Mouse (Mus musculus): Measurements from ENCODE around the gene Cntnap2.
"Not testable (repeated sequence)": the region's sequence is repeated elsewhere in the genome, so short reads cannot be mapped to it uniquely, and the experiment has no call there.

DNA sequence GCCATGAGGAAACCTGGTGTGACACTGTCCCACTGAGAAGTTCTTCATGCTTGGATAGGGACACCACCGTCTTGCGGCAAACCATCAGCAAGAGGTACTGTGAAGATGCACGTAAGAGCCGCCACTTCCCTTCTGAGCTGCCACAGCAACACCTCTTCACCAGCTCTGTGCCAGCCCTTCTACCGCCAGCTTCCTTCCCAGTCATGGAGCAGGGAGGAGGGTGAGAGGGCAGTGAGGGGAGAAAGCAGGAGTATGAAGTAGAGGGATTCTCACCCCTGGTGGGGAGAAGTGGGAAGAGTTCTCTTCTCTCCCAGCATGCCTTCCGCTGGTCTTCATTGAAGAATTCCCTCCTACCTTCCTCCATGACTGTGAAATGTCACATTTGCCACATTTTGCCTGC is 2129.4 kb downstream of the Cntnap2 start:
- not testable (repeated sequence) for TF ChIP-seq CTCF, EP300 (IDR thresholded peaks at IDR 0.05; ENCODE audit: low read depth)
